13 mouse cellular contexts compared by ENCODE assay signal in genomic region chr9:58373912-58374431, GRCm38 (mm10). TPM values are rescaled to one million over a fixed set of nuclear protein-coding genes. Genes with fewer than 3 reads are reported as not detected.
DNase-seq lines count a peak whose midpoint lies in the region; ATAC-seq and TF ChIP-seq lines count a peak whose summit lies in the region.
"Had no signal": no experiment of that assay in that cellular context is flagged by ENCODE, and none has a peak within 500 bp of the region (broad histone marks: within the 10 kb centered on the region; RNA-seq: fewer than 3 reads in every experiment).

No protein-coding gene starts in this region.

- H3K9me3 ChIP-seq in forebrain, embryonic 14.5 days (replicated peaks; ENCODE audit: control insufficient read depth, low read length), result no peaks in the 10 kb centered on the region
- H3K9me3 ChIP-seq in forebrain, embryonic 10.5 days, result no peaks in the 10 kb centered on the region
- H3K9me3 ChIP-seq: midbrain, embryonic 15.5 days had no signal

- no peaks in the 10 kb centered on the region for H3K27me3 ChIP-seq in forebrain, embryonic 14.5 days (replicated peaks; ENCODE audit: control insufficient read depth, insufficient read depth, low read length)
- no peaks in the 10 kb centered on the region for H3K27me3 ChIP-seq in forebrain, embryonic 10.5 days (ENCODE audit: poor library complexity, severe bottlenecking)
- H3K27me3 ChIP-seq: midbrain, embryonic 15.5 days had no signal

- peak; percentile 75 for DNase-seq in forebrain, embryonic 14.5 days (ENCODE audit: low spot score)
- DNase-seq in forebrain, embryonic 10.5 days (ENCODE audit: extremely low spot score, low spot score), result no peak
- peak; percentile 28 for DNase-seq in cerebellum, adult 9-11 months
- DNase-seq in layer of hippocampus, adult 8-10 months (ENCODE audit: low spot score in 2 of 2), result peak; percentile 54 to 57
- no peak for DNase-seq in T-cell, adult 2 months (ENCODE audit: low spot score)
- no peak for DNase-seq in gastrocnemius, postnatal 14 days
- DNase-seq in gastrocnemius, adult 2 months, result no peak
- DNase-seq: heart, postnatal 4 days; lung, embryonic 14.5 days had no signal

- WGBS in forebrain, embryonic 14.5 days, result 43% methylated on average over 12 of the region's 12 CpGs
- 80% methylated on average over 12 of the region's 12 CpGs for WGBS in forebrain, embryonic 10.5 days
- WGBS in olfactory bulb, adult 2 months, result 35% methylated on average over 12 of the region's 12 CpGs

- H3K4me2 ChIP-seq in forebrain, embryonic 14.5 days (ENCODE audit: low read length), result no peak overlapping the region
- H3K4me2 ChIP-seq: lung, embryonic 14.5 days; midbrain, embryonic 15.5 days had no signal

- TF ChIP-seq POLR2A in olfactory bulb, adult 2 months (IDR thresholded peaks at IDR 0.05; ENCODE audit: insufficient read depth, low read depth, low read length), result no peak

- H3K36me3 ChIP-seq in forebrain, embryonic 14.5 days (ENCODE audit: control insufficient read depth, insufficient read depth, low read length), result no peaks in the 10 kb centered on the region
- no peaks in the 10 kb centered on the region for H3K36me3 ChIP-seq in forebrain, embryonic 10.5 days (replicated peaks)
- H3K36me3 ChIP-seq: midbrain, embryonic 15.5 days had no signal

- H3K4me1 ChIP-seq in forebrain, embryonic 14.5 days (ENCODE audit: control insufficient read depth, insufficient read depth, low read length), result peaks cover 3% of the 10 kb centered on the region
- peaks cover 23% of the 10 kb centered on the region for H3K4me1 ChIP-seq in forebrain, embryonic 10.5 days
- peaks cover 31% of the 10 kb centered on the region for H3K4me1 ChIP-seq in olfactory bulb, adult 2 months (ENCODE audit: control insufficient read depth, insufficient read depth, low read length)

- no peak for TF ChIP-seq CTCF in olfactory bulb, adult 2 months (IDR thresholded peaks at IDR 0.05; ENCODE audit: insufficient read depth, low read depth, low read length)
- TF ChIP-seq CTCF in gastrocnemius, adult 2 months (IDR thresholded peaks at IDR 0.05), result no peak

- ATAC-seq in forebrain, embryonic 14.5 days, result peak; percentile 93
- ATAC-seq: midbrain, embryonic 15.5 days had no signal

- no peak overlapping the region for H3K9ac ChIP-seq in forebrain, embryonic 14.5 days (ENCODE audit: low read length)
- H3K9ac ChIP-seq: lung, embryonic 14.5 days; midbrain, embryonic 15.5 days had no signal

- H3K4me3 ChIP-seq in forebrain, embryonic 14.5 days (ENCODE audit: low read depth, low read length), result no peak overlapping the region
- H3K4me3 ChIP-seq in forebrain, embryonic 10.5 days, result no peak overlapping the region
- H3K4me3 ChIP-seq in olfactory bulb, adult 2 months (ENCODE audit: insufficient read depth, low read depth, low read length), result no peak overlapping the region
- H3K4me3 ChIP-seq in gastrocnemius, adult 2 months, result no peak overlapping the region
- H3K4me3 ChIP-seq: midbrain, embryonic 15.5 days had no signal

- intact Hi-C loops in gastrocnemius, postnatal 14 days (cut with DNase I; ENCODE audit: low total_unique reads), result loop anchor here (5.0 kb wide), 1 partner anchor 147 kb away; no protein-coding TSS in a partner anchor
- intact Hi-C loops in gastrocnemius, adult 2 months (cut with DNase I), result no loop called here

- H3K27ac ChIP-seq in forebrain, embryonic 14.5 days (ENCODE audit: low read depth, low read length), result peak overlapping the region; percentile 17; the same call in 1 of the 2 replicates
- no peak overlapping the region for H3K27ac ChIP-seq in forebrain, embryonic 10.5 days
- H3K27ac ChIP-seq in olfactory bulb, adult 2 months (ENCODE audit: insufficient read depth, low read depth, low read length), result peak overlapping the region; percentile 83
- H3K27ac ChIP-seq in gastrocnemius, adult 2 months, result no peak overlapping the region
- H3K27ac ChIP-seq: midbrain, embryonic 15.5 days; stomach, postnatal 0 days had no signal

RNA-seq across cellular contexts. Expression of gene Tbc1d21, which starts 3.7 kb away (rescaled TPM):
- polyA plus RNA-seq in forebrain, embryonic 14.5 days (2014; fragmentation: Nextera tagmentation; extraction: Ambion mirVana), result not detected in 2 replicates
- polyA plus RNA-seq in forebrain, embryonic 10.5 days (2016; fragmentation: Nextera tagmentation; extraction: Ambion mirVana), result not detected in 2 replicates
- total RNA-seq in layer of hippocampus, adult 8-10 months (2022), result not detected
- not detected in 2 replicates for polyA plus RNA-seq in olfactory bulb, adult 2 months (2012; ENCODE audit: insufficient read depth, insufficient read length, low replicate concordance, missing spikeins)
- total RNA-seq in gastrocnemius, postnatal 14 days (2021), result not detected
- not detected for total RNA-seq in gastrocnemius, adult 2 months (2021)
- total RNA-seq: heart, postnatal 4 days had no signal
- polyA plus RNA-seq: limb, embryonic 11.5 days; lung, embryonic 14.5 days; midbrain, embryonic 15.5 days; stomach, postnatal 0 days had no signal

Comparison
In these comparisons a context has a peak if more than half of its experiments do, and no peak if none do; other contexts are left out.
1. DNase-seq: peak in forebrain, embryonic 14.5 days (single experiment), cerebellum, adult 9-11 months (single experiment) and layer of hippocampus, adult 8-10 months (2 of 2); none in forebrain, embryonic 10.5 days (single experiment), T-cell, adult 2 months (single experiment), gastrocnemius, postnatal 14 days (single experiment) and gastrocnemius, adult 2 months (single experiment).
2. H3K27ac ChIP-seq: peak in forebrain, embryonic 14.5 days (single experiment) and olfactory bulb, adult 2 months (single experiment); none in forebrain, embryonic 10.5 days (single experiment) and gastrocnemius, adult 2 months (single experiment).